Mouse (Mus musculus) embryonic facial prominence, embryonic 11.5 days (tissue): Measurements from ENCODE around the gene Man1b1. TPM values are rescaled to one million over a fixed set of nuclear protein-coding genes. Genes with fewer than 3 reads are reported as not detected.

Experiments used
- ATAC-seq: fragments of 200-750 bp; cut with Nextera tagmentation; replicated peaks from 2 replicates; pipeline ENCODE4 v1.8.0; 2017; ENCODE audit warnings: low read depth; ENCODE audit not compliant: insufficient number of reproducible peaks, low FRiP score, low TSS enrichment
- DNase-seq: peaks from one replicate; pipeline ENCODE4 v3.0.0-alpha.2; 2015; ENCODE audit warnings: low spot score
- H3K27ac ChIP-seq: fragments of 300-500 bp; sonication (generic); replicated peaks from 2 replicates; pipeline ENCODE4 v1.5.1; 2014; ENCODE audit warnings: mild to moderate bottlenecking, low read depth, low read length, control low read depth
- H3K27me3 ChIP-seq: fragments of 300-500 bp; sonication (generic); 2 replicates; pipeline ENCODE4 v1.6.1; 2014; ENCODE audit warnings: mild to moderate bottlenecking, low read length, moderate library complexity, mixed read lengths; ENCODE audit not compliant: control insufficient read depth, insufficient read depth
- H3K36me3 ChIP-seq: fragments of 300-500 bp; sonication (generic); replicated peaks from 2 replicates; pipeline ENCODE4 v1.6.1; 2014; ENCODE audit warnings: low read depth, mild to moderate bottlenecking, low read length, moderate library complexity, mixed read lengths; ENCODE audit not compliant: control insufficient read depth, insufficient read depth
- H3K4me1 ChIP-seq: fragments of 300-500 bp; sonication (generic); 2 replicates; pipeline ENCODE4 v1.6.1; 2014; ENCODE audit warnings: low read length, mixed read lengths; ENCODE audit not compliant: control insufficient read depth, insufficient read depth
- H3K4me2 ChIP-seq: fragments of 300-500 bp; sonication (generic); 2 replicates; pipeline ENCODE4 v1.6.1; 2014; ENCODE audit warnings: low read depth, mild to moderate bottlenecking, control low read depth, low read length, moderate library complexity
- H3K4me3 ChIP-seq: fragments of 300-500 bp; sonication (generic); 2 replicates; pipeline ENCODE4 v1.5.1; 2014; ENCODE audit warnings: low read depth, low read length, control low read depth
- H3K9ac ChIP-seq: fragments of 300-500 bp; sonication (generic); replicated peaks from 2 replicates; pipeline ENCODE4 v1.6.1; 2014; ENCODE audit warnings: mild to moderate bottlenecking, control low read depth, low read length
- H3K9me3 ChIP-seq: fragments of 300-500 bp; sonication (generic); replicated peaks from 2 replicates; pipeline ENCODE4 v1.6.1; 2016; ENCODE audit warnings: mild to moderate bottlenecking, low read length, inconsistent platforms, mixed read lengths; ENCODE audit not compliant: control insufficient read depth
- WGBS: fragments of 180-500 bp; shearing (Covaris S2); extraction: QIAGEN DNeasy Blood & Tissue Kit; methylation state at CpG from one replicate; pipeline ENCODE4 v1.1.7; 2014; 5-methylcytosine and 5-hydroxymethylcytosine counted together
- polyA plus RNA-seq: library from polyadenylated mRNA; unstranded; fragments of >200 nt; fragmentation: Nextera tagmentation; extraction: Ambion mirVana; gene quantifications from 2 replicates; pipeline ENCODE4 v1.2.1, GENCODE M21; 2014

The Man1b1 gene
- polyA plus RNA-seq, 1 experiment from 2014 or later: 92.7 TPM

GRCm38 (mm10) chr2:25290101-25290815, 41.9 kb upstream of the Man1b1 start:
- WGBS: 2% methylated on average over 54 of the region's 54 CpGs
- H3K4me1 ChIP-seq: peaks cover 3% of the 10 kb centered on the region; the same call in 1 of the 2 replicates
- H3K27ac ChIP-seq: no peak overlapping the region
- no peaks in the 10 kb centered on the region; the same call in 1 of the 2 replicates for H3K36me3 ChIP-seq
- no peak for DNase-seq
- H3K4me2 ChIP-seq: no peak overlapping the region
- ATAC-seq: no peak
- H3K27me3 ChIP-seq: peaks cover 55% of the 10 kb centered on the region
- H3K4me3 ChIP-seq: no peak overlapping the region
- no peak overlapping the region for H3K9ac ChIP-seq
- H3K9me3 ChIP-seq: no peaks in the 10 kb centered on the region

DNA sequence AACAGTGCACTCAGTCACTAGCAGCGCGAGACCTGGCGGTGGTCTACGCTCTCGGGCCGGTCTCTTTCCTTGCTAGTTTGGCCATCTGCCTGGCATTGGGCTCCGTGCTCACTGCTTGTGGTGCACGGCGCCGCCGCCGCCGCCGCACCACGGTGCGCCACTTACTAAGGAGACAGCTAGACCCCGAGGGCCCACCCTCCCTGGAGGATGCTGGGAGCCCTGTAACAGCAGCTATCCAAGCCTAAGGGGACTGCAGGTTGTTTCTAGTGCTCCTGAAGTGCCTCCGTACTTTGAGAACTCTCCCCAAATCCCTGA, 41.4 kb upstream of the Man1b1 start:
- Histone ChIP-seq H3K9ac (no peak overlapping the region), H3K27me3 (peaks cover 55% of the 10 kb centered on the region), H3K4me3 (no peak overlapping the region), H3K9me3 (no peaks in the 10 kb centered on the region), H3K27ac (no peak overlapping the region), H3K4me1 (peaks cover 3% of the 10 kb centered on the region; the same call in 1 of the 2 replicates), H3K4me2 (no peak overlapping the region), H3K36me3 (no peaks in the 10 kb centered on the region; the same call in 1 of the 2 replicates)
- DNase-seq (no peak), ATAC-seq (no peak)
- under 1% methylated on average over 18 of the region's 18 CpGs for WGBS

GRCm38 (mm10) chr2:25291184-25292053, 40.7 kb upstream of the Man1b1 start:
- peaks cover 55% of the 10 kb centered on the region for H3K27me3 ChIP-seq
- DNase-seq: no peak
- 0 out of 2 replicates have a peak overlapping the region, but pooled peaks have one; percentile 6 for H3K4me3 ChIP-seq
- no peaks in the 10 kb centered on the region for H3K9me3 ChIP-seq
- no peak overlapping the region; the same call in 1 of the 2 replicates for H3K4me2 ChIP-seq
- H3K27ac ChIP-seq: no peak overlapping the region
- ATAC-seq: peak; percentile 24; the same call in 1 of the 2 replicates
- H3K9ac ChIP-seq: no peak overlapping the region
- peaks cover 3% of the 10 kb centered on the region; the same call in 1 of the 2 replicates for H3K4me1 ChIP-seq
- no peaks in the 10 kb centered on the region for H3K36me3 ChIP-seq
- 7% methylated on average over 32 of the region's 32 CpGs for WGBS

DNA sequence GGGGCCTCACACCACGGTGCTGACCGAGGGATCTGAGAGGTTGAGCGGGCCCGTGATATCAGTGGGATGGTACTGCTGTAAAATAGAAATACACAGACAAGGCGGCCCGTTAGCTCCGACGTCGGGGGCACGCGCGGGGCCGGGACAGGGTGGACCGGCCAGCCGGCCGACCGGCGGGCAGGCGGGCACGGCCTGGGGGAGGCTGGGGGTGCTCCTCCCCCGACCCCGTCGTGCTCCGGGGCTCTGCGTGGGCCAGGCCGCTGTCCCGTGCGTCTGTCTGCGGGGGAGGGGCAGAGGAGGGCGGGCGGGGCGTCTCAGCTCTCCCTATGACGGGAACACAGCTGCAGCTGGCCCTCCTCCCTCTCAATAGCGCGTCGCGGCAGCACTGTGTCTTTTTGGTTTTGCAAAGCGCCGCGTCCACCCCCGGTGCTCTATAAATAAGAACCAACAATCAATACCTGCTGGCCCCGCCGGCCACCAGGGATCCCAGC, 40.0 kb upstream of the Man1b1 start:
- 0 out of 2 replicates have a peak overlapping the region, but pooled peaks have one; percentile 16 for H3K4me3 ChIP-seq
- H3K4me2 ChIP-seq: peak overlapping the region; percentile 19; the same call in 1 of the 2 replicates
- no peak overlapping the region for H3K9ac ChIP-seq
- DNase-seq (no peak), ATAC-seq (no peak)
- peaks cover 55% of the 10 kb centered on the region for H3K27me3 ChIP-seq
- WGBS: 4% methylated on average over 43 of the region's 43 CpGs
- H3K4me1 ChIP-seq: peaks cover 3% of the 10 kb centered on the region; the same call in 1 of the 2 replicates
- no peaks in the 10 kb centered on the region for H3K9me3 ChIP-seq
- no peak overlapping the region for H3K27ac ChIP-seq
- H3K36me3 ChIP-seq: no peaks in the 10 kb centered on the region

DNA sequence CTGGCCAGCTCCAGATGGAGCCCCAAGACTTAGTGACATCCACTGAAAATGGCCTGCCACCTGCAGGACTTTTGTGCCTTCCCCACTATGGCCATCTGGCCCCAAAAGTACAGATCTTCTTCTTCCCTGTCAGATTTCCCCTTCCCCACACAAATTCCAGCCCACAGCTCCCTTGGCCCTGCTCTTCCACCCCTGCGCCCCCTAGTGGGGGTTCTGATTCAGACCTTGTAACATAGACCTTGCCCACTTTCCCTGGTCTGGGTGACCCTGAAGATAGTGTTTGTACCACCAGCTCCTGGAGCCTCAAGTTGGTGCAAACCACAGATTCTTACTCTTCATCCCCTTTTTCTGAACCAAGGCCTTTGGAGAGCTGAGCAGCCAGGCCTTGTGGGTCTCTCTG, 39.3 kb upstream of the Man1b1 start:
- no peak for ATAC-seq

DNA sequence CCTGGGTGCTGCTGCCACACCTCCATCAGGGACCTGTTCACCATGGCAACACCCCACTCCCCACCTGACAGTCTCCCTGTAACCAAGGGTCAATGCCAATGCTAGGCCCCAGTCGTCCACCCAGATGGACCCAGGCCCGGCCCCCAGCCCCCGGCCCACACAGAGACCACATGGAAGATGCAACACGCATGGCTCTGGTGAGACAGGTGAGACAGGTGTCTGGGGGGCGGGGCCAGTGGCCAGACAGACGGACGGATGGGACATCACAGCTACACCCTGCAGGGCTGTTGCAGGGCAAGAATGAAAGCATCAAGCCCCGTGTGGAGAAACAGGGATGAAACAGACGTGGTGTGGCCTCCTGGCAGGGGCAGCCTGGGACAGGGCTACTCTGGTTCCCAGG, 38.4 kb upstream of the Man1b1 start:
- Histone ChIP-seq H3K4me2 (no peak overlapping the region), H3K9me3 (no peaks in the 10 kb centered on the region), H3K9ac (no peak overlapping the region), H3K27ac (no peak overlapping the region), H3K4me1 (peaks cover 3% of the 10 kb centered on the region; the same call in 1 of the 2 replicates), H3K36me3 (no peaks in the 10 kb centered on the region), H3K27me3 (peaks cover 47% of the 10 kb centered on the region), H3K4me3 (no peak overlapping the region)
- ATAC-seq (no peak), DNase-seq (no peak)
- 74% methylated on average over 9 of the region's 9 CpGs for WGBS

More for the DNA sequence above, 39.3 kb upstream of the Man1b1 start:
- peaks cover 3% of the 10 kb centered on the region; the same call in 1 of the 2 replicates for H3K4me1 ChIP-seq
- H3K9ac ChIP-seq: no peak overlapping the region
- peaks cover 55% of the 10 kb centered on the region for H3K27me3 ChIP-seq
- H3K4me2 ChIP-seq: no peak overlapping the region
- WGBS: 0% methylated on average over 1 of the region's 1 CpGs
- no peaks in the 10 kb centered on the region for H3K9me3 ChIP-seq
- H3K36me3 ChIP-seq: no peaks in the 10 kb centered on the region
- peak; percentile 87 for DNase-seq
- no peak overlapping the region for H3K4me3 ChIP-seq
- no peak overlapping the region for H3K27ac ChIP-seq

- H3K36me3 ChIP-seq: no peaks in the 10 kb centered on the region
- DNase-seq: no peak
- H3K9ac ChIP-seq: no peak overlapping the region
- H3K9me3 ChIP-seq: no peaks in the 10 kb centered on the region
- 77% methylated on average over 8 of the region's 8 CpGs for WGBS
- H3K27ac ChIP-seq: no peak overlapping the region
- H3K4me1 ChIP-seq: peaks cover under 1% of the 10 kb centered on the region; the same call in 1 of the 2 replicates
- no peak overlapping the region for H3K4me3 ChIP-seq
- H3K27me3 ChIP-seq: peaks cover 13% of the 10 kb centered on the region
- no peak for ATAC-seq
- no peak overlapping the region for H3K4me2 ChIP-seq
These were observed 35.0 kb upstream of the Man1b1 start for GRCm38 (mm10) chr2:25297093-25297492.
